Mouse (Mus musculus): ENCODE results near the gene Ap2s1.

DNA sequence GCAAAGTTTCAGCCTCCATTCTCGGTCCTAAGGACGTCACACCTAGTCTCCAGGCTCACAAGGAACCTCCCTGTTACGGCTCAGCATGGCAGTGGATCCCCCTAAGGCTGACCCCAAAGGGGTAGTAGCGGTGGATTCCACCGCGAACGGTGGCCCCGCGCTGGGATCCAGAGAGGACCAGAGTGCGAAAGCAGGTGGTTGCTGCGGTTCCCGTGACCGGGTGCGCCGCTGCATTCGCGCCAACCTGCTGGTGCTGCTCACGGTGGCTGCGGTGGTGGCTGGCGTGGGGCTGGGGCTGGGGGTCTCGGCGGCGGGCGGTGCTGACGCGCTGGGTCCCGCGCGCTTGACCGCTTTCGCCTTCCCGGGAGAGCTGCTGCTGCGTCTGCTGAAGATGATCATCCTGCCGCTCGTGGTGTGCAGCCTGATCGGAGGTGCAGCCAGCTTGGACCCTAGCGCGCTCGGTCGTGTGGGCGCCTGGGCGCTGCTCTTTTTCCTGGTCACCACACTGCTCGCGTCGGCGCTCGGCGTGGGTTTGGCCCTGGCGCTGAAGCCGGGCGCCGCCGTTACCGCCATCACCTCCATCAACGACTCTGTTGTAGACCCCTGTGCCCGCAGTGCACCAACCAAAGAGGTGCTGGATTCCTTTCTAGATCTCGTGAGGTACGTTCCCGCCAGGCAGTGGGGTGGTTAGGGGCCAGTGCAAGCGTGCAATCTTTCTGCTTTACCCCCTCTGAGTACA lies 43.8 kb downstream of the Ap2s1 start:
- TF ChIP-seq POLR2A (IDR thresholded peaks at IDR 0.05; ENCODE audit: low read depth, low read length) (no peak; the same call in none of the 2 replicates), CTCF (IDR thresholded peaks at IDR 0.05; ENCODE audit: borderline replicate concordance, insufficient read depth, low read length) (no peak)

All from embryonic fibroblast, embryonic 13.5 days (primary cell).